Mouse (Mus musculus): Measurements from ENCODE around the gene Fbxl13.
A peak's percentile ranks its signal among the peaks of the same experiment; 100 is the strongest.

DNA sequence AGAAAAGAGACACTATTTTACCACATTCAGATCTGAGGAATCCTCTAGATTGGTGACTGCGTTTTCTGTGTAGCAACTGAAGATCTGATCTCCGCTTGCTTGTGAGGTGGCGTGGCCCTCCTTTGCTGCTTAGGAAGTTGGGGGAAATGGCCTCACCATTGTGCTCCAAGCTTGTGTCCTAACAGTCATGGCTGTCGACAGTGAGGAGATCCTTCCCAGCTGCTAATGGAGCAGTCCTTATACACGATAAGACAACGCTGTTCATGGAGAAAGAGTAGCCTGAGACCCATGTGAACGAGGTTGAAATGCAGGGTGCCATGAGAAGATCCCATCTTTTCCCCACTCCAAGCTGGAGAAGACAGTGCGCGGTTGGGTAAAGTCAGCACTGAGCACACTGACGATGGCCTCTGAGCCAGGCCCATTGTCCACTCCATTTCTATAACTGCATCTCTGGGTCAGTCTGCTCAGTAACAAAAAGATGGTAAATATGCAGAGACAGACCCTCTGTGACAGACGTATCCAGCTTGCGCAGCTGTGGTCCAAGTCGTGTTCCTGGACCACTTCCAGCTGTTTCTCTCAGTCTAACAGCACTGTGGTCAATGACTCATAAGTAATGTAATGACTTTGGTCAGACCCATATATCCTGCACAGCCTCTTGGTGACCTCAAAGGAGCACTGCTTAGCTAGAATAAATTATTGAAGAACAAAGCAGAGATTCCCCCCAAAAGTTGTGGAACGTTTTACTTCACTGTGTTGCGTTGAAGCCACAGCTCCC is 117.2 kb downstream of the Fbxl13 start:
- TF ChIP-seq POLR2A (IDR thresholded peaks at IDR 0.05; ENCODE audit: low read depth, low read length) = no peak
- peak; percentile 78; the same call in 1 of the 2 replicates for TF ChIP-seq JUND (conservative IDR thresholded peaks at IDR 0.05; ENCODE audit: low read depth, low read length)
- peak; percentile 87 for TF ChIP-seq ETS1 (conservative IDR thresholded peaks at IDR 0.05; ENCODE audit: low read depth, low read length)
- TF ChIP-seq NELFE (IDR thresholded peaks at IDR 0.05; ENCODE audit: low read depth, low read length) = no peak
- TF ChIP-seq CTCF (conservative IDR thresholded peaks at IDR 0.05 in 1 of 2, IDR thresholded peaks at IDR 0.05 in 1 of 2; ENCODE audit: low read depth in 2 of 2, low read length in 2 of 2) = no peak
- TF ChIP-seq ZNF384 (IDR thresholded peaks at IDR 0.05; ENCODE audit: low read depth, low read length) = no peak
- TF ChIP-seq E2F4 (IDR thresholded peaks at IDR 0.05; ENCODE audit: insufficient replicate concordance, low read depth, low read length) = no peak

Measured in CH12.LX (cell line).